Mouse (Mus musculus) cerebellum, adult 2 months (tissue): ENCODE results near the gene Gm9767.

ENCODE experiments used
- CTCF ChIP-seq: fragments of 200-500 bp; IDR thresholded peaks from 2 replicates; pipeline ENCODE4 v1.5.1; 2011; ENCODE audit warnings: low read depth, mild to moderate bottlenecking, control low read depth, low read length, moderate library complexity, borderline replicate concordance; ENCODE audit not compliant: insufficient read depth
- POLR2A ChIP-seq: fragments of 200-500 bp; IDR thresholded peaks from 2 replicates; pipeline ENCODE4 v1.6.1; 2011; ENCODE audit warnings: low read length, control low read depth, borderline replicate concordance; ENCODE audit not compliant: insufficient read depth

GRCm38 (mm10) chr10:26051177-26051576 is 26.9 kb upstream of the Gm9767 start:
- TF ChIP-seq CTCF (no peak), POLR2A (no peak)
